Mouse (Mus musculus) forebrain, embryonic 14.5 days (tissue): ENCODE results near the gene Fbrsl1. TPM values are rescaled to one million over a fixed set of nuclear protein-coding genes. Genes with fewer than 3 reads are reported as not detected.

Source experiments
- ATAC-seq: fragments of 200-750 bp; cut with Nextera tagmentation; 2 replicates; pipeline ENCODE4 v1.8.0; 2017; ENCODE audit warnings: mild to moderate bottlenecking, moderate library complexity
- DNase-seq: peaks from one replicate; pipeline ENCODE4 v3.0.0-alpha.2; 2015; ENCODE audit warnings: low spot score
- H3K27ac ChIP-seq: fragments of 300-500 bp; sonication (generic); 2 replicates; pipeline ENCODE4 v1.5.1; 2014; ENCODE audit warnings: low read depth, mild to moderate bottlenecking, control low read depth, low read length, moderate library complexity
- H3K27me3 ChIP-seq: fragments of 300-500 bp; sonication (generic); replicated peaks from 2 replicates; pipeline ENCODE4 v1.6.1; 2014; ENCODE audit warnings: low read length, control low read depth, mixed read lengths; ENCODE audit not compliant: control insufficient read depth, insufficient read depth
- H3K36me3 ChIP-seq: fragments of 300-500 bp; sonication (generic); 2 replicates; pipeline ENCODE4 v1.6.1; 2014; ENCODE audit warnings: low read length, control low read depth; ENCODE audit not compliant: control insufficient read depth, insufficient read depth
- H3K4me1 ChIP-seq: fragments of 300-500 bp; sonication (generic); 2 replicates; pipeline ENCODE4 v1.6.1; 2014; ENCODE audit warnings: antibody characterized with exemption, low read length, control low read depth; ENCODE audit not compliant: control insufficient read depth, insufficient read depth
- H3K4me2 ChIP-seq: fragments of 300-500 bp; sonication (generic); 2 replicates; pipeline ENCODE4 v1.6.1; 2014; ENCODE audit warnings: mild to moderate bottlenecking, control low read depth, low read length
- H3K4me3 ChIP-seq: fragments of 300-500 bp; sonication (generic); 2 replicates; pipeline ENCODE4 v1.5.1; 2014; ENCODE audit warnings: low read depth, low read length, control low read depth
- H3K9ac ChIP-seq: fragments of 300-500 bp; sonication (generic); 2 replicates; pipeline ENCODE4 v1.6.1; 2014; ENCODE audit warnings: mild to moderate bottlenecking, low read length, control low read depth, moderate library complexity
- H3K9me3 ChIP-seq: fragments of 300-500 bp; sonication (generic); replicated peaks from 2 replicates; pipeline ENCODE4 v1.6.1; 2016; ENCODE audit warnings: low read length, control low read depth, mixed read lengths; ENCODE audit not compliant: control insufficient read depth
- WGBS: fragments of 180-500 bp; shearing (Covaris S2); extraction: QIAGEN DNeasy Blood & Tissue Kit; methylation state at CpG from one replicate; pipeline ENCODE4 v1.1.7; 2014; 5-methylcytosine and 5-hydroxymethylcytosine counted together
- polyA plus RNA-seq: library from polyadenylated mRNA; unstranded; fragments of >200 nt; fragmentation: Nextera tagmentation; extraction: Ambion mirVana; gene quantifications from 2 replicates; pipeline ENCODE4 v1.2.1, GENCODE M21; 2014

Gene Fbrsl1
- polyA plus RNA-seq, 1 experiment from 2014 or later = 15.0 TPM

DNA sequence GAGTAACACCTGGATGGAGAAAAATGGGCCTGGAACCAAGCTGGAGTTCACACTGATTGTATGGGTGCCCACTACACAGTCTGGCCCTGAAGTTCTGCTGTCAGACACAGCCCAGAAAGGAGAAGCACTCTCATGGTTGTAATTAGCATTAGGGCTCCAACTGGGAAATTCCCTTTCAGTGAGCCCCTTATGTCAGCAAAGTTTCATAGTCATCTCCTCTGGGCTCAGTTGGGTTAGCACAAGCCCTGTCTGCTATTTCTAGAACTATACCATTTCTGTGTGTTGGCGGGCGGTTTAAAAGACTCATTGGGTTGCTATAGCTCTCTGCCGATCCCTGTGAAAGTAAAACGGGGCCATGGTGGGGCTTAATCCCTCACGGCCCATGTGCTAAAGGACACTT lies 24.1 kb downstream of the Fbrsl1 start:
- Histone ChIP-seq H3K9me3 (no peaks in the 10 kb centered on the region), H3K36me3 (no peaks in the 10 kb centered on the region), H3K27me3 (no peaks in the 10 kb centered on the region), H3K4me2 (no peak overlapping the region), H3K9ac (no peak overlapping the region), H3K4me3 (no peak overlapping the region), H3K4me1 (peaks cover 3% of the 10 kb centered on the region), H3K27ac (no peak overlapping the region)
- WGBS = 81% methylated on average over 5 of the region's 5 CpGs
- no peak for DNase-seq
- ATAC-seq = no peak

DNA sequence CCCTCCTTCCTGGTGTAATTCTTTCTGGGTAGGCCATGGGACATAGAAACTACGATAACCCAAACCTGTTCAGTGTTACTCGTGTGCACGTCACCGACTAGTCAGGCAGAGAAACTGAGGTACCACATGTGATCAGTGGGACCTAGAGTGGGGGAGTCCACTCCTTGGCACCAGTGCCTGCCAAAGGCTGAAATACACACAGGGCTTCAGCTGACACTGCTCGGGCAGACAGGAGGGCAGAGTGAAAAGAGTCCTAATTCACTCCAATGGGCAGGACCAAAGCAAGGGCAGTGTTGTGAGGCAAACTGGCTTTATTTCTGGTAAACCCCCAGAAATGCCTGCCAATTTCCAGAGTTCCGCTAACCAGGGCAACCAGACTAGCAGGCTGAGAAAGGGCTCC lies 26.9 kb downstream of the Fbrsl1 start:
- DNase-seq (no peak), ATAC-seq (no peak)
- Histone ChIP-seq H3K36me3 (no peaks in the 10 kb centered on the region), H3K9ac (no peak overlapping the region), H3K27ac (no peak overlapping the region; the same call in 1 of the 2 replicates), H3K4me3 (no peak overlapping the region), H3K9me3 (no peaks in the 10 kb centered on the region), H3K4me2 (no peak overlapping the region), H3K4me1 (peaks cover 24% of the 10 kb centered on the region), H3K27me3 (no peaks in the 10 kb centered on the region)
- 80% methylated on average over 6 of the region's 6 CpGs for WGBS

DNA sequence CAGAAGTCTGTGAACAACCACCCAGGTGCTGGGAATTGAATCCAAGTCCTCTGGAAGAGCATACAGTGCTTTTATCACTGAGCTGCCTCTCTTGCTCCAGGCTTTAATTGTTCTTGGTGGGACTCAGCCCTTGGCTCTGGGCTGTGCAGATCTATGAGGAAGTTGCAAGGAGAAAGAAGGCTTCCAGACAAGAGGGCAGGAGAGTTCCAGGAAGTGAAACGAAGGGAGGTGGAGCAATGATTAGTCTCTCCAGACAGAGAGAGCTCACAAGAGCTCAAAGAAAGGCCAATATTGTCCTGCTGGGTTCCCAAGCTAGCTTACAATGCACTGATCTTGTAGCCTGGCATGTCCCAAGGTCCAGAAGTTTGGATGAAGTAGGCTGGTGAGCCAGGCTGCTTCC lies 27.4 kb downstream of the Fbrsl1 start:
- Histone ChIP-seq H3K36me3 (no peaks in the 10 kb centered on the region), H3K27ac (no peak overlapping the region), H3K4me2 (no peak overlapping the region), H3K9me3 (no peaks in the 10 kb centered on the region), H3K9ac (no peak overlapping the region), H3K27me3 (no peaks in the 10 kb centered on the region), H3K4me1 (peaks cover 28% of the 10 kb centered on the region), H3K4me3 (no peak overlapping the region)
- ATAC-seq (no peak), DNase-seq (no peak)
- 50% methylated on average over 1 of the region's 1 CpGs for WGBS

DNA sequence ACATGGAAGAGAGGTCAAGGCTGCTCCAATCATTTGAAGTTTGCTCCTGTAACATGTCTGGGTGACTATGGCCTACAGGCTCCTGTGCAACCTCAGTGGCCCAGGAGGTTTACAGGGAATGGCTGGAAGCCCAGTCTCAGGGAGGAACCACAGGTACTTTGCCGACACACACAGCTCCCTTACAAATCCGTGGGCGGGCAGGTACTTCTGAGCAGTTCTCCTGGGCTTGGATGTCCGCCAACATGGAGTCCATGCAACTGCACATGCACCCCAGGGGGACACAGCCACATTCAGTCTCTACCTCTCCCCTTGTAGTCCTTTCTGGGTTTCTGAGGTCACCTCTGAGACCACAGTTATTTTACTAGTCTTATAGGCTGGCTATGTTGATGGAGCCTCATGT lies 28.1 kb downstream of the Fbrsl1 start:
- ATAC-seq = no peak
- Histone ChIP-seq H3K4me3 (no peak overlapping the region), H3K27me3 (no peaks in the 10 kb centered on the region), H3K9me3 (no peaks in the 10 kb centered on the region), H3K36me3 (no peaks in the 10 kb centered on the region), H3K9ac (no peak overlapping the region), H3K4me2 (no peak overlapping the region), H3K4me1 (peaks cover 36% of the 10 kb centered on the region), H3K27ac (no peak overlapping the region)
- WGBS = 80% methylated on average over 4 of the region's 4 CpGs
- DNase-seq = no peak

DNA sequence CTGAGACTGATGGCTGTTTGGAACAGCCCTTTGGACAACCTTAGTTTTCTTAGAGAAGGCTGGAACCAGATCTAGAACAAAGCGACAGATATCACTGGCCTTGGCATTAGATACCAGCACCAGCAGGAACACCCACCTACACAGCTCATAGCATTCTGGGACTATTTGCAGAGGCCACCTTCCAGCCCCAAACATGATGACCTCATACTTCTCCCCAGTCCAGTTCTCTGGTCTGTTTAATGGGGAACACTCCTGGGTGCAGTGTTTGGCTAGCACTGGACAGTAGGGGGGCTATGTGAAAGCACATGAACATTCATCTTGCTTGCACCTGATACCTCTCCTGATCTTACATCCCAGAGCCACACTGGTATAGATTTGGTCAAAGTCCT lies 29.8 kb downstream of the Fbrsl1 start:
- no peak for DNase-seq
- WGBS = 97% methylated on average over 1 of the region's 1 CpGs
- no peak overlapping the region for H3K4me2 ChIP-seq
- ATAC-seq = no peak
- H3K9ac ChIP-seq = no peak overlapping the region
- peaks cover 42% of the 10 kb centered on the region for H3K4me1 ChIP-seq
- H3K27ac ChIP-seq = no peak overlapping the region
- H3K27me3 ChIP-seq = no peaks in the 10 kb centered on the region
- H3K4me3 ChIP-seq = no peak overlapping the region
- no peaks in the 10 kb centered on the region for H3K9me3 ChIP-seq
- no peaks in the 10 kb centered on the region for H3K36me3 ChIP-seq

DNA sequence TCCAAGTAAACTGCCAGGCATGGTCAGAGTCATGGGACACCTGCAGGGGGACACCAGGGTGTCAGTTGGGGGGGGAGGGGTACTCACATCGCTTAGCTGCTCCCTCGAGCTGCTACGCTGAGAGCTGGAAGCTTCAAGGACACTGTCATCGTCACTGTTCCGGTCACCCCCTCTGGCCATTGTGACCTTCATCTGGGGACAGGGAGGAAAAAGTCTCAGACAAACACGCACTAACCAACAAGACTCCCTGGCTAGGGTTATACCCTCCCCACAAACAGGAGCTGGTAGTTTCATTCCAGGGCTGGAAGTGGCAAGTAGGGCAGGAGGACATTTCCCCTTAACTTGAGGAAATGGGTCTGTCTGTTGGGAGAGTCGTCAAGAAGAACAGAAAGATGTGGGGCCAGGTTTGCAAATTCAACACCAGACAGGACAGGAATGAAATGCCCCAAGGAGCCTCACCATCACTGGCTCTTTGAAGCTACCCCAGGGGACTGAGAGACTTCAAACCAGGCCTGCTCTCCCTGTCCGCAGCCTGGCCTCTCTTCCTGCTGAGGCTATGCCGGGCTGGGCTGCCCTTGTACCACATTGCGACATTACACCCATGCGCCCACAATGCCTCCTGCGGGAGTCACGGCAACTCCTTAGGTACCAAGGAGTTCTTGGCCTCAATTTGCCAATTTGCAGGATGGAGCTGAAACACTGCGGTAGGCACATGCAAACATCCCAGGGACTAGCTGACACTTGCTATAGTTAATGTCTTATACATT lies 30.4 kb downstream of the Fbrsl1 start:
- H3K4me1 ChIP-seq = peaks cover 43% of the 10 kb centered on the region
- ATAC-seq (no peak), DNase-seq (no peak)

DNA sequence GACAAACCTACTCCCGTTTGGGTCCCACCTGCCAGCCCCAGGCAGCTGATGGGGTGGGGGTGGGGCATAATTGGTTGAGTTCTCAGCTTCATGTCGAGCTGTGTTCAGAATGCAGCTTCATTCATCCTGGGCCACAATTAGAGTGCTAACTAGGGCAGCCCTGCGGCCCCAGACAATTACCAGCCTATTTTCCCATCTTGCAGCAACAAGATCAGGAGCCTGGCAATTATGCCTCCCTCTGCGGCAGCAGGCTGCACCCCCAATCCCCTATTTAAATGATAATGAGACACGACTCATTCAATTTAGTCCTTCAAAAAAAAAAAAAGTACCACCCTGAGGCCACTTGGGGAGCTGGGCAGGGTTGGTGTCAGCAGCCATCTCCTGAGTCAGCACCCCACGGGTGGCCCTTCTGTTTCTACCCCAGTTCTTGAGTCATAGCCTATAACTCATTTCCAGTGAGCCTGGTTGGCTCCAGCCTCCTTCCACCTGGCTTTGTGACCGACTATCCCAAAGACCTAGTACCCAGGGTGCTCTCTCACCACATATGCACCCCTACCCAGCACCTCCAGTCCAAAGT lies 31.4 kb downstream of the Fbrsl1 start:
- no peaks in the 10 kb centered on the region for H3K36me3 ChIP-seq
- H3K9ac ChIP-seq = 0 out of 2 replicates have a peak overlapping the region, but pooled peaks have one; percentile 29
- no peak overlapping the region for H3K4me3 ChIP-seq
- peak; percentile 95 for ATAC-seq
- WGBS = 3% methylated on average over 7 of the region's 7 CpGs
- H3K9me3 ChIP-seq = no peaks in the 10 kb centered on the region
- H3K27ac ChIP-seq = peak overlapping the region; percentile 94
- peaks cover 43% of the 10 kb centered on the region for H3K4me1 ChIP-seq
- peak overlapping the region; percentile 25 for H3K4me2 ChIP-seq
- peak; percentile 97 for DNase-seq
- H3K27me3 ChIP-seq = no peaks in the 10 kb centered on the region

More for the DNA sequence above, 30.4 kb downstream of the Fbrsl1 start:
- H3K9ac ChIP-seq = no peak overlapping the region
- H3K4me3 ChIP-seq = no peak overlapping the region
- H3K27me3 ChIP-seq = no peaks in the 10 kb centered on the region
- peak overlapping the region; percentile 94; the same call in 1 of the 2 replicates for H3K27ac ChIP-seq
- H3K4me2 ChIP-seq = no peak overlapping the region
- H3K9me3 ChIP-seq = no peaks in the 10 kb centered on the region
- no peaks in the 10 kb centered on the region for H3K36me3 ChIP-seq
- WGBS = 56% methylated on average over 14 of the region's 14 CpGs

DNA sequence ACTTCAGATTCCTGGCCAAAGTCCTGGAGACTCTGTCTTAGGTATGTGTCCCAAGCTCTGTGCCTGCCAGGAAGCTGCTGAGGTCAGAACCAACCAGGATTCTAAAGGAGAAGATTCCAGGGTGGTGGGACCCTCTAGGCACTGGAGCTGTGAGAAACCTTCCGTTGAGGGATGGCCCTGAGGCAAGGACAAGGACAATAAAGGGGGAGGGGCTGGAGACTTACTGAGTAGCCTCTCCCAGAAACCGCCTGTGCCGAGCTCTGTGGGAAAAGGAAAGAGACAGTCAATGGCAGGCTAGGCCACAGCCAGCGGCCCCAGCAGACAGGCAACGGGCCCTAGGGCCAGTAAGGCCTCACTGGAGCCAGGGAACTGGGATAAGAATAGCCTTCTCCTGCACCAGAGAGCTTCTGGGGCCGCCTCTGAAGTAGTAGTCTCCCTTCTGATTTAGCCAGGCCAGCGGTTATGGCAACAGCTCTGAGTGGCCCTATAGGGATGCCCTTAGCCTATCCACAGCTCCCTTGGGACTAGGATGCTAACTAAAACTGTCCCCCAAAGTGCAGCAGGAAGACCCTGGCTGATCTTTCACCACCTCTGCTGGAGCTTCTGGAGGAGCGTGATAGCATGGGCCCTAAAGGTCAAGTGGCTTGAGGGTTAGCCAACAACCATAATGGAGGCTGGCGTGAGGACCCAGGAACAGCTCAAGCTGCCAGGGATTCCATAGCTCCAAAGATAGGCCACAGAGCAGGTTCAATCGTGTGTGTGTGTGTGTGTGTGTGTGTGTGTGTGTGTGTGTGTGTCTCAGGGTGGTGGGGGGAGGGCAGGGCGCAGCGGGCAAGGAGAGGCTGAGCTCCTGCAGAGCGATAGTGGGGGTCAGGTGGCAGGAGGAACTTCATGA lies 32.2 kb downstream of the Fbrsl1 start:
- Histone ChIP-seq H3K4me1 (peaks cover 40% of the 10 kb centered on the region), H3K9ac (peak overlapping the region; percentile 35; the same call in 1 of the 2 replicates), H3K27me3 (no peaks in the 10 kb centered on the region), H3K4me3 (no peak overlapping the region), H3K27ac (peak overlapping the region; percentile 94), H3K36me3 (no peaks in the 10 kb centered on the region), H3K4me2 (peak overlapping the region; percentile 25), H3K9me3 (no peaks in the 10 kb centered on the region)
- 12% methylated on average over 13 of the region's 13 CpGs for WGBS
- ATAC-seq (peak; percentile 48), DNase-seq (peak; percentile 33)
